Mouse (Mus musculus): ENCODE measurements around the gene Nav2.

The Nav2 gene

GRCm38 (mm10) chr7:48908521-48909341, at the start of gene Nav2:
Gene Nav2 (plus strand): TSS chr7:48908716.
- no peak for DNase-seq

- DNase-seq: no peak
These were observed 49.2 kb upstream of the Nav2 start for GRCm38 (mm10) chr7:48859362-48859761.

- DNase-seq: no peak
These were observed 47.6 kb upstream of the Nav2 start for GRCm38 (mm10) chr7:48860948-48861347.

GRCm38 (mm10) chr7:48861796-48862195, 46.7 kb upstream of the Nav2 start:
- DNase-seq: no peak

GRCm38 (mm10) chr7:48864199-48864598, 44.3 kb upstream of the Nav2 start:
- DNase-seq: no peak

- DNase-seq: no peak
These were observed 43.7 kb upstream of the Nav2 start for GRCm38 (mm10) chr7:48864671-48865458.

- no peak for DNase-seq
These were observed 40.9 kb upstream of the Nav2 start for GRCm38 (mm10) chr7:48867576-48867975.

GRCm38 (mm10) chr7:48870144-48870543, 38.4 kb upstream of the Nav2 start:
- no peak for DNase-seq

- no peak for DNase-seq
These were observed 37.8 kb upstream of the Nav2 start for GRCm38 (mm10) chr7:48870579-48871180.

- no peak for DNase-seq
These were observed 37.2 kb upstream of the Nav2 start for GRCm38 (mm10) chr7:48871292-48871691.

- DNase-seq: no peak
These were observed 33.4 kb upstream of the Nav2 start for GRCm38 (mm10) chr7:48875096-48875495.

- peak; percentile 29 for DNase-seq
These were observed 32.0 kb upstream of the Nav2 start for GRCm38 (mm10) chr7:48876526-48876925.

- no peak for DNase-seq
These were observed 30.6 kb upstream of the Nav2 start for GRCm38 (mm10) chr7:48877786-48878390.

- no peak for DNase-seq
These were observed 28.9 kb upstream of the Nav2 start for GRCm38 (mm10) chr7:48879574-48879973.

- DNase-seq: peak; percentile 81
These were observed 27.7 kb upstream of the Nav2 start for GRCm38 (mm10) chr7:48880591-48881481.

- DNase-seq: peak; percentile 20
These were observed 27.0 kb upstream of the Nav2 start, which contains the start of gene E2f8 for GRCm38 (mm10) chr7:48881486-48881885. Gene E2f8 (minus strand): TSS chr7:48881596.

- no peak for DNase-seq
These were observed 26.4 kb upstream of the Nav2 start for GRCm38 (mm10) chr7:48881971-48882609.

- no peak for DNase-seq
These were observed 24.8 kb upstream of the Nav2 start for GRCm38 (mm10) chr7:48883525-48884265.

GRCm38 (mm10) chr7:48884266-48884611, 24.3 kb upstream of the Nav2 start:
- no peak for DNase-seq

GRCm38 (mm10) chr7:48887973-48888372, 20.5 kb upstream of the Nav2 start:
- no peak for DNase-seq

- DNase-seq: no peak
These were observed 19.8 kb upstream of the Nav2 start for GRCm38 (mm10) chr7:48888751-48889150.

All from cerebellum, adult 11 months (tissue).